Mouse (Mus musculus): ENCODE results near the gene Dlgap1. TPM values are rescaled to one million over a fixed set of nuclear protein-coding genes. Genes with fewer than 3 reads are reported as not detected.

The Dlgap1 gene
- polyA plus RNA-seq, 1 experiment from 2014 or later: 1.1 TPM

DNA sequence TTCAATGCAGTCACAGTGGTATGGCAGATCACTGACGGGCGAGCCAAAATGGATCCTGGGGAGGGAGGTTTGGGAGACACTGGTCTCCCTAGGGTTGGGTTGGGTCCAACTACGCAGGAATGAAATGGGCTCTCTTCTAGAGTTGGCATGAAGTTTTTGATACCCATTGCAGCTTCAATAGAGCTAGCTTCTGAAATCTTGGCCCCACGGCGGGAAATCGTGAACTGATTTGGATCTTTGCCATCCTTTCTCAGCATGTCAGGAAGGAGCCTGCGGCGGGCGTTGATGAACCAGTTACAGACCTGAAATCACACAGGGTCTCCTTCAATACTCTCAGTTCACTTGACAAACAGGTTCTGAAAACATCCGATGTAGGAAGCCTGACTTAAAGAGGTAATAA is 876.1 kb downstream of the Dlgap1 start:
- H3K9me3 ChIP-seq: no peaks in the 10 kb centered on the region
- H3K4me3 ChIP-seq: no peak overlapping the region
- H3K27me3 ChIP-seq (replicated peaks; ENCODE audit: low read depth, poor library complexity, severe bottlenecking): no peaks in the 10 kb centered on the region
- H3K27ac ChIP-seq (replicated peaks): no peak overlapping the region
- H3K36me3 ChIP-seq (replicated peaks): peaks cover 60% of the 10 kb centered on the region
- DNase-seq (ENCODE audit: low spot score): no peak
- WGBS: 91% methylated on average over 10 of the region's 10 CpGs
- peaks cover 37% of the 10 kb centered on the region for H3K4me1 ChIP-seq

DNA sequence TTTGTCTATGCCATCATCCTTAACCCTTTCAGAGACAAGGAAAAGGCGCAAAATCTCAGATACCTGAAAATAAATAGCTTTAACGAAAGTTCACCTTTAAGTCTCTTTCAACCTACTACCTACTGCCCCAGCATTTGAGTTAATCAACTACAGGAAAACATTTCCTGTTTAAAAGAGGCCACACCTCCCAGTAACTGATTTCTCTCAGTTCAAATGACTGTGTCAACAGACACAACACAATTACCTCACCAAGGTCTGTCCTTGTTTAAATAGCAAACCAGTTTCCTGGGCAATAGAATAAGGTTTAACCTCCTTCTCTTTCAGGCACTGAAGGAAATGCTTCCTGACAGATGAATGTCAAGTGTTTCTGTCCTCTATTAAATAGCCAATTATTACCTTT is 876.7 kb downstream of the Dlgap1 start:
- Histone ChIP-seq H3K9me3 (no peaks in the 10 kb centered on the region), H3K27ac (replicated peaks) (no peak overlapping the region), H3K4me3 (no peak overlapping the region; the same call in 1 of the 2 replicates), H3K27me3 (replicated peaks; ENCODE audit: low read depth, poor library complexity, severe bottlenecking) (no peaks in the 10 kb centered on the region), H3K36me3 (replicated peaks) (peaks cover 54% of the 10 kb centered on the region), H3K4me1 (peaks cover 37% of the 10 kb centered on the region)
- 93% methylated on average over 2 of the region's 2 CpGs for WGBS
- DNase-seq (ENCODE audit: low spot score): no peak

- Histone ChIP-seq H3K36me3 (replicated peaks) (peaks cover 52% of the 10 kb centered on the region), H3K9me3 (no peaks in the 10 kb centered on the region), H3K27me3 (replicated peaks; ENCODE audit: low read depth, poor library complexity, severe bottlenecking) (no peaks in the 10 kb centered on the region), H3K4me3 (no peak overlapping the region; the same call in 1 of the 2 replicates), H3K27ac (replicated peaks) (peak overlapping the region; percentile 25; the same call in 1 of the 2 replicates), H3K4me1 (peaks cover 39% of the 10 kb centered on the region)
- DNase-seq (ENCODE audit: low spot score): no peak
- 82% methylated on average over 8 of the region's 8 CpGs for WGBS
Measured at GRCm38 (mm10) chr17:70846111-70846644, 877.3 kb downstream of the Dlgap1 start.

GRCm38 (mm10) chr17:70847086-70847485 is 878.2 kb downstream of the Dlgap1 start:
- 10% methylated on average over 4 of the region's 4 CpGs for WGBS
- Histone ChIP-seq H3K36me3 (replicated peaks) (peaks cover 43% of the 10 kb centered on the region), H3K27ac (replicated peaks) (peak overlapping the region; percentile 61; the same call in 1 of the 2 replicates), H3K4me1 (peaks cover 44% of the 10 kb centered on the region), H3K27me3 (replicated peaks; ENCODE audit: low read depth, poor library complexity, severe bottlenecking) (no peaks in the 10 kb centered on the region), H3K9me3 (no peaks in the 10 kb centered on the region), H3K4me3 (peak overlapping the region; percentile 89)
- peak; percentile 44 for DNase-seq (ENCODE audit: low spot score)

DNA sequence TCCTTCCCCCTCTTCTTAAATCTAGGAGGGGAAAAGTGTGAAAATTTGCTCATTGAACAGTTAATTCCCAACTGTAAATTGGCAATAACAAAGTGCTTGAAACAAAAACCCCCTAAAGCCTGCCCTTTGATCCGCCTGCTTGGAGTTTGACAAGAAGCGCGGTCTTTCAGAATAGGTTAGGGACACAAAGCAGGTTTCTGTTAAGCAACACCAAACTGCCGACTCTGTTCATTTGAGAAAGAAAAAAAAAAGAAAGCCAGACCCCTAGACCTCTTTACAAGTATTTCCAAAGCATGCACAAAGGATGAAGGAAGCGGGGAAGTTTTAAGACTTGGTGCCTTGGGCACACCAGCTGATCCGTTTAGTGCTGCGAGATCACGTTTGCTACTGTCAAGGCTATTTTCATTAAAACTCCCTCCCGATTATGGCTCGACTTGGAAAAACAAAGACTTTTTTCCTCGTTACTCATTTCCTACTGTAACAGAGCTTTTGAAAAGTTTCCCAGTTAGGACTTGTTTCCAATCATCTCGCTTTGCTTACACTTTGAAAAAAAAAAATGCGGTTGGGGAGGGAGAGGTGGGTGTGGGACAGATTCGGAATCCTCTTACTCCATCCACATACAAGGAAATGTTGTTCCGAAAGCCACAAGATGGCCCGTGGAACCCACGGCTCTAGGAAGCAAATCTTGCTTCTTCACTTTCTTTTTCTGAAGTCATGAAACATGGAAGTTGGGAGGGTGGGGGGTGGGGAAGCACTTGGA is 879.1 kb downstream of the Dlgap1 start:
- peak overlapping the region; percentile 98 for H3K27ac ChIP-seq (replicated peaks)
- DNase-seq (ENCODE audit: low spot score): peak; percentile 31
- no peaks in the 10 kb centered on the region for H3K27me3 ChIP-seq (replicated peaks; ENCODE audit: low read depth, poor library complexity, severe bottlenecking)
- peaks cover 47% of the 10 kb centered on the region for H3K4me1 ChIP-seq
- WGBS: under 1% methylated on average over 17 of the region's 17 CpGs
- H3K9me3 ChIP-seq: no peaks in the 10 kb centered on the region
- peaks cover 36% of the 10 kb centered on the region for H3K36me3 ChIP-seq (replicated peaks)
- H3K4me3 ChIP-seq: peak overlapping the region; percentile 89

GRCm38 (mm10) chr17:70848511-70849398 is 879.9 kb downstream of the Dlgap1 start:
- H3K36me3 ChIP-seq (replicated peaks): peaks cover 28% of the 10 kb centered on the region
- no peaks in the 10 kb centered on the region for H3K27me3 ChIP-seq (replicated peaks; ENCODE audit: low read depth, poor library complexity, severe bottlenecking)
- DNase-seq (ENCODE audit: low spot score): peak; percentile 74
- peak overlapping the region; percentile 98 for H3K27ac ChIP-seq (replicated peaks)
- H3K4me3 ChIP-seq: peak overlapping the region; percentile 89
- WGBS: under 1% methylated on average over 23 of the region's 23 CpGs
- peaks cover 49% of the 10 kb centered on the region for H3K4me1 ChIP-seq
- H3K9me3 ChIP-seq: no peaks in the 10 kb centered on the region

GRCm38 (mm10) chr17:70849399-70850232 is 880.7 kb downstream of the Dlgap1 start:
- WGBS: under 1% methylated on average over 33 of the region's 33 CpGs
- Histone ChIP-seq H3K27me3 (replicated peaks; ENCODE audit: low read depth, poor library complexity, severe bottlenecking) (no peaks in the 10 kb centered on the region), H3K9me3 (no peaks in the 10 kb centered on the region), H3K4me1 (peaks cover 55% of the 10 kb centered on the region), H3K36me3 (replicated peaks) (peaks cover 19% of the 10 kb centered on the region), H3K4me3 (peak overlapping the region; percentile 89), H3K27ac (replicated peaks) (peak overlapping the region; percentile 98)
- peak; percentile 93 for DNase-seq (ENCODE audit: low spot score)

DNA sequence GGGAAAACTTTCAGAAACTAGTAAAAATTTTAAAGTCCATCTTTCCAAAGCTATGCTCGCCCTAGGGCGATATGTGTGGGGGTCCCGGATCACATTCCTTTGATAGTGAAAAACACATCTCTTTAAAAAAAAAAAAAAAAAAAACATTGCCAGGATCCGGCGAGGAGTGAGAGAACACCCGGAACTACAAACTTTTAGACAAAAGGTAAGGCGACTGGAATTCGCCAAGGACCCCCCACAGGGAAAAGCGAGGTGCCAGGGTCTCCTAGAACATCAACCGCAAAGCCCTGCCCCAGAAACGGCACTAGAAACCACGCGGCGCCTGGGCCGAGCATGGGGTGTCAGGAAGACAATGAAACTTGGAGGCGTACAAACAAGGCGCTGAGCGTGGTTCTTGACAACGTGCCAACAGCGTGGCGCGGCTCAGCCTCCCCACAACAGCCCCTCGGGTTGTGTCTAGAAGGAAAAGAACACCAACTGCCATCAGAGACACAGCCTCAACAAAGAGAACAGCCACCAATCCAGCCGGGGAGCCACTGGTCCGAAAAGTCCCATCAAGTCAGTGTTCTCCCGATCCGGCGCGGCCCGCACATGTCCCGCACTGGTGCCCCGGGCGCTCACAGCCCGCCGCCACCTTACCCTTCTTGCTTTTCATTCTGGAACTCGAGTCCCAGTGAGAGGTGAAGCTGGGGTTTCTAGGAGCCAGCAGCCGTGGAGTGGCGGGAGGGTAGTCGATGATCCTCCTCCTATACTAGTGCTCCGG is 881.5 kb downstream of the Dlgap1 start:
- H3K9me3 ChIP-seq: no peaks in the 10 kb centered on the region
- no peaks in the 10 kb centered on the region for H3K27me3 ChIP-seq (replicated peaks; ENCODE audit: low read depth, poor library complexity, severe bottlenecking)
- WGBS: under 1% methylated on average over 40 of the region's 40 CpGs
- peaks cover 11% of the 10 kb centered on the region for H3K36me3 ChIP-seq (replicated peaks)
- peaks cover 55% of the 10 kb centered on the region for H3K4me1 ChIP-seq
- peak; percentile 76 for DNase-seq (ENCODE audit: low spot score)
- H3K4me3 ChIP-seq: peak overlapping the region; percentile 89
- peak overlapping the region; percentile 98 for H3K27ac ChIP-seq (replicated peaks)

DNA sequence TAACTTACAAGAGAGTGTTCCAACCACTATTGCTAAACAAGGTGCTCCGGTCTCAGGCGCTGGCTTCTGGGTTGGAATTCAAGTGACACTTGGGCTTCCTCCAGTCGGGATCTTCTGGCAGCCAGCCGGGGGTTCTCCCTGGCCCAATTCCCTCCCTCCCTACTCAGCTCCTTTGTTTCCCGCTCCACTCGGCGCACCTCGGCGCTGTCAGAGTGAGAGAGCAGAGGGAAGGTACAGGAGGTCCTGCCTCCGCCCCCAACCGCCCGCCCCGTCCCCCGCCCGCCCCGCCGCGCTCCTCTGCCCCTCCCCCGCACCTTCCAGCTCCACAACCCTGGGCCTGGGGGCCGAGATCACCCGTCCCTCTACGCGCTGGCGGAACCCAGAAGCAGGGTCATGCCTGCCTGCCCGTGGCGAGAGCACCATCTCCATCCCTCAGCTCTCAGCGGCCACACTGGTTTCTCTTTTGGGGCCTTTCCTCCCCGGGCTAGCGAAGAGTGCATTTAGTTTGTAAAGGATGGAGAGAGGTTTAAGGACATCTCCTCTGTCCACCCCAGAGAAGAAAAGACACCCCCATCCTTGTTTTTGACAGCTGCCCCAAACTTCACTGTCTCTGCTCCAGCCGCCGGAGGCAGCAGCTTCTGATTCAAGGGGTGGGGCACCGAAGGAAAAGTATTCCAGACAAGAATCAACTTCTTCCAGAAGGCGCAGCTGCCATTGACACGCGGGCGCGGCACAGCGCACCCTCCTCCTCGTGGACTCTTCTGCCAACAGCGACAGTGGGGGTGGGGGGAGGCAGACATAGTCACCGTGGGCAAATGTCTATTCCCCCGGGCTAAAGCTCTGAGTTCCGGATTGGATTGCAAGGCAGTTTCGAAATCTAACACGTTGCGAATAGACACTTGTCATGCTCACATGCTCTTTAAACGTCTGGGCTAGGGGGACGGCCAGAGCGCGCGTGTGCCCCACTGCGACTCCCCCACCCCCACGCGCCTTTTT is 882.4 kb downstream of the Dlgap1 start:
- no peaks in the 10 kb centered on the region for H3K9me3 ChIP-seq
- peaks cover 3% of the 10 kb centered on the region for H3K36me3 ChIP-seq (replicated peaks)
- peak overlapping the region; percentile 98 for H3K27ac ChIP-seq (replicated peaks)
- no peaks in the 10 kb centered on the region for H3K27me3 ChIP-seq (replicated peaks; ENCODE audit: low read depth, poor library complexity, severe bottlenecking)
- under 1% methylated on average over 54 of the region's 54 CpGs for WGBS
- H3K4me3 ChIP-seq: peak overlapping the region; percentile 89
- peaks cover 47% of the 10 kb centered on the region for H3K4me1 ChIP-seq
- DNase-seq (ENCODE audit: low spot score): peak; percentile 92

DNA sequence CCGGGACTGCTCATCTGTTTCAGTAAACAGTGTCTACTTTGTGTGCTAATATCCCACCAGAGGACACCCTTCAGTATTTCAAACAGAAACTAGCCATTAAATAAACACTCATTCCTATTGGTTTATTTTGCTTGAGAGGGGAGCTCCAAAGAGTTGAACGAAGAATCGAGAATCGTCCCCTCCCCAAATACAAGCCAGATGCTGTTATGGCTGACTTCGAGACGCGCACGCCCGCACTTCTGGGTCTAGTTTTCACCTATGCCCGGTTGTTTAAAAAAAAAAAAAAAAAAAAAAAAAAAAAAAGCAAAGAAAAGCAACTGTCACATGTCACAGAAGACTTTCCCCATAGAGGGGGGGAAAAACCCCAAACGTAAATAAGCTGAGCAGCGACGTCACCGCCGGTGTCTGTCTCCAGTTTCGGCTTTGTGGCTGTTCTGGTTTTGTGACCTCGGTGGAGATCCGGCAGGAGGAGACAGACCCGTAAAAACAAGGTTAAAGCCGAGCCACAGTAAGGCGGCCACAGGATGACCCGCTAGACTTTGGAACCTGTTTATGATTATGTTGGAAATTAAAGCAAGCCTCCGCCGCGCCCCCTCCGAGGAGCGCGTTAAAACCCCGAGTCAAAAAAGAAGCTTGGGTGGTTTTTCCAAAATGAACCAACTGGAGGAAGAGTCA is 883.3 kb downstream of the Dlgap1 start:
- under 1% methylated on average over 29 of the region's 29 CpGs for WGBS

More for the DNA sequence above, 883.3 kb downstream of the Dlgap1 start:
- Histone ChIP-seq H3K36me3 (replicated peaks) (no peaks in the 10 kb centered on the region), H3K9me3 (no peaks in the 10 kb centered on the region), H3K4me3 (peak overlapping the region; percentile 89), H3K27me3 (replicated peaks; ENCODE audit: low read depth, poor library complexity, severe bottlenecking) (no peaks in the 10 kb centered on the region), H3K27ac (replicated peaks) (peak overlapping the region; percentile 98), H3K4me1 (peaks cover 38% of the 10 kb centered on the region)
- DNase-seq (ENCODE audit: low spot score): peak; percentile 78
